In genomic region chr16:93884086-93884721, GRCm38 (mm10) we compare ENCODE assay signal across 8 mouse cellular contexts. TPM values are rescaled to one million over a fixed set of nuclear protein-coding genes. Genes with fewer than 3 reads are reported as not detected.
DNase-seq lines count a peak whose midpoint lies in the region; ATAC-seq and TF ChIP-seq lines count a peak whose summit lies in the region.

No protein-coding gene starts in this region.

- H3K9ac ChIP-seq in intestine, embryonic 14.5 days (ENCODE audit: low read length): peak overlapping the region; percentile 69
- peak overlapping the region; percentile 81 for H3K9ac ChIP-seq in lung, embryonic 16.5 days (ENCODE audit: low read length)
- peak overlapping the region; percentile 76 for H3K9ac ChIP-seq in stomach, embryonic 14.5 days (replicated peaks; ENCODE audit: low read depth, low read length)

- no peak overlapping the region for H3K27ac ChIP-seq in spleen, adult 2 months (ENCODE audit: insufficient read depth, low read length)
- peak overlapping the region; percentile 89 for H3K27ac ChIP-seq in forebrain, embryonic 10.5 days
- H3K27ac ChIP-seq in intestine, embryonic 14.5 days (ENCODE audit: low read depth): 0 out of 2 replicates have a peak overlapping the region, but pooled peaks have one; percentile 38
- peak overlapping the region; percentile 50 for H3K27ac ChIP-seq in lung, embryonic 16.5 days (ENCODE audit: low read length)
- peak overlapping the region; percentile 27; the same call in 1 of the 2 replicates for H3K27ac ChIP-seq in stomach, embryonic 14.5 days (ENCODE audit: low read length)

- TF ChIP-seq POLR2A in spleen, adult 2 months (IDR thresholded peaks at IDR 0.05; ENCODE audit: low read depth, low read length): no peak

- H3K4me1 ChIP-seq in spleen, adult 2 months (ENCODE audit: control insufficient read depth, insufficient read depth, insufficient read length): peaks cover 7% of the 10 kb centered on the region; the same call in 1 of the 2 replicates
- peaks cover 27% of the 10 kb centered on the region for H3K4me1 ChIP-seq in forebrain, embryonic 10.5 days
- H3K4me1 ChIP-seq in intestine, embryonic 14.5 days (replicated peaks; ENCODE audit: control insufficient read depth, insufficient read depth, low read length): peaks cover 4% of the 10 kb centered on the region
- peaks cover 14% of the 10 kb centered on the region for H3K4me1 ChIP-seq in lung, embryonic 16.5 days (replicated peaks; ENCODE audit: control insufficient read depth, insufficient read depth, low read length)
- H3K4me1 ChIP-seq in stomach, embryonic 14.5 days (ENCODE audit: control insufficient read depth, insufficient read depth, low read length): peaks cover 5% of the 10 kb centered on the region; the same call in 1 of the 2 replicates

- WGBS in spleen, adult 2 months: under 1% methylated on average over 43 of the region's 43 CpGs
- under 1% methylated on average over 43 of the region's 43 CpGs for WGBS in forebrain, embryonic 10.5 days
- WGBS in intestine, embryonic 14.5 days: under 1% methylated on average over 43 of the region's 43 CpGs
- WGBS in lung, embryonic 16.5 days: under 1% methylated on average over 43 of the region's 43 CpGs
- WGBS in stomach, embryonic 14.5 days: under 1% methylated on average over 41 of the region's 43 CpGs

- no peak for DNase-seq in spleen, adult 2 months (ENCODE audit: low read depth in 1 of 2, low spot score in 2 of 2)
- DNase-seq in spleen, postnatal 36 days (ENCODE audit: low spot score in 2 of 2): no peak
- peak; percentile 39 for DNase-seq in c-Kit-positive CD71-positive TER-119-positive erythroid progenitor cells, embryonic 14.5 days (ENCODE audit: low spot score)
- peak; percentile 50 for DNase-seq in forebrain, embryonic 10.5 days (ENCODE audit: extremely low spot score, low spot score)
- DNase-seq in intestine, embryonic 14.5 days (ENCODE audit: low spot score): peak; percentile 81
- DNase-seq in right cerebral cortex, adult 2 months (ENCODE audit: low spot score in 2 of 2): no peak

- H3K27me3 ChIP-seq in spleen, adult 2 months (ENCODE audit: control insufficient read depth, insufficient read depth, low read length): no peaks in the 10 kb centered on the region
- no peaks in the 10 kb centered on the region for H3K27me3 ChIP-seq in forebrain, embryonic 10.5 days (ENCODE audit: poor library complexity, severe bottlenecking)
- H3K27me3 ChIP-seq in intestine, embryonic 14.5 days (replicated peaks; ENCODE audit: control insufficient read depth, insufficient read depth, low read length): no peaks in the 10 kb centered on the region
- H3K27me3 ChIP-seq in lung, embryonic 16.5 days (ENCODE audit: control insufficient read depth, insufficient read depth, low read depth, low read length): no peaks in the 10 kb centered on the region
- no peaks in the 10 kb centered on the region for H3K27me3 ChIP-seq in stomach, embryonic 14.5 days (ENCODE audit: control insufficient read depth, insufficient read depth, low read length)

- no peak for TF ChIP-seq CTCF in spleen, adult 2 months (IDR thresholded peaks at IDR 0.05; ENCODE audit: extremely low read depth, insufficient read depth, insufficient read length, insufficient replicate concordance)

- no peaks in the 10 kb centered on the region for H3K36me3 ChIP-seq in spleen, adult 2 months (ENCODE audit: control insufficient read depth, insufficient read depth, low read length)
- H3K36me3 ChIP-seq in forebrain, embryonic 10.5 days (replicated peaks): peaks cover 37% of the 10 kb centered on the region
- peaks cover 20% of the 10 kb centered on the region for H3K36me3 ChIP-seq in intestine, embryonic 14.5 days (ENCODE audit: control insufficient read depth, insufficient read depth, low read length)
- H3K36me3 ChIP-seq in lung, embryonic 16.5 days (ENCODE audit: control insufficient read depth, insufficient read depth, low read length): peaks cover 10% of the 10 kb centered on the region; the same call in 1 of the 2 replicates
- peaks cover 10% of the 10 kb centered on the region; the same call in 1 of the 2 replicates for H3K36me3 ChIP-seq in stomach, embryonic 14.5 days (ENCODE audit: control insufficient read depth, insufficient read depth, low read length)

- H3K9me3 ChIP-seq in forebrain, embryonic 10.5 days: no peaks in the 10 kb centered on the region
- H3K9me3 ChIP-seq in intestine, embryonic 14.5 days (ENCODE audit: control insufficient read depth, low read length): no peaks in the 10 kb centered on the region
- no peaks in the 10 kb centered on the region for H3K9me3 ChIP-seq in lung, embryonic 16.5 days (ENCODE audit: control insufficient read depth, low read length)
- no peaks in the 10 kb centered on the region for H3K9me3 ChIP-seq in stomach, embryonic 14.5 days (ENCODE audit: control insufficient read depth, low read depth, low read length)

- ATAC-seq in intestine, embryonic 14.5 days (replicated peaks; ENCODE audit: low FRiP score, low TSS enrichment, low read depth): peak; percentile 72
- ATAC-seq in lung, embryonic 16.5 days (ENCODE audit: low read depth): peak; percentile 61; the same call in 1 of the 2 replicates
- ATAC-seq in stomach, embryonic 14.5 days (ENCODE audit: insufficient number of reproducible peaks, insufficient read depth, low FRiP score, low read depth): no peak

- peak overlapping the region; percentile 81 for H3K4me3 ChIP-seq in spleen, adult 2 months (ENCODE audit: extremely low read depth, insufficient read depth, insufficient read length)
- H3K4me3 ChIP-seq in forebrain, embryonic 10.5 days: peak overlapping the region; percentile 78
- peak overlapping the region; percentile 69 for H3K4me3 ChIP-seq in intestine, embryonic 14.5 days (ENCODE audit: low read depth, low read length)
- H3K4me3 ChIP-seq in lung, embryonic 16.5 days (ENCODE audit: low read length): peak overlapping the region; percentile 87
- H3K4me3 ChIP-seq in stomach, embryonic 14.5 days (ENCODE audit: low read depth, low read length): peak overlapping the region; percentile 88

- H3K4me2 ChIP-seq in intestine, embryonic 14.5 days (ENCODE audit: low read length): peak overlapping the region; percentile 69
- peak overlapping the region; percentile 89 for H3K4me2 ChIP-seq in lung, embryonic 16.5 days (ENCODE audit: low read depth, low read length)
- peak overlapping the region; percentile 78 for H3K4me2 ChIP-seq in stomach, embryonic 14.5 days (replicated peaks; ENCODE audit: low read depth, low read length)

RNA-seq across cellular contexts. Expression of gene Chaf1b, which starts 0.5 kb away (rescaled TPM):
- polyA plus RNA-seq in spleen, adult 2 months (2012; rRNA removed): 4.9 and 5.7 TPM in 2 replicates
- polyA plus RNA-seq in forebrain, embryonic 10.5 days (2016; fragmentation: Nextera tagmentation; extraction: Ambion mirVana): 154 and 157 TPM in 2 replicates
- polyA plus RNA-seq in intestine, embryonic 14.5 days (2014; fragmentation: Nextera tagmentation; extraction: Ambion mirVana): 81.4 and 88.8 TPM in 2 replicates
- polyA plus RNA-seq in lung, embryonic 16.5 days (2015; fragmentation: Nextera tagmentation; extraction: Ambion mirVana): 59.1 and 68.1 TPM in 2 replicates
- 73.5 and 80.0 TPM in 2 replicates for polyA plus RNA-seq in stomach, embryonic 14.5 days (2014; fragmentation: Nextera tagmentation; extraction: Ambion mirVana)

RNA-seq across cellular contexts. Expression of gene Morc3, which starts 52.3 kb away (rescaled TPM):
- 9.3 and 10.6 TPM in 2 replicates for polyA plus RNA-seq in spleen, adult 2 months (2012; rRNA removed)
- polyA plus RNA-seq in forebrain, embryonic 10.5 days (2016; fragmentation: Nextera tagmentation; extraction: Ambion mirVana): 28.4 and 32.4 TPM in 2 replicates
- 36.8 and 37.3 TPM in 2 replicates for polyA plus RNA-seq in intestine, embryonic 14.5 days (2014; fragmentation: Nextera tagmentation; extraction: Ambion mirVana)
- 34.8 and 35.5 TPM in 2 replicates for polyA plus RNA-seq in lung, embryonic 16.5 days (2015; fragmentation: Nextera tagmentation; extraction: Ambion mirVana)
- polyA plus RNA-seq in stomach, embryonic 14.5 days (2014; fragmentation: Nextera tagmentation; extraction: Ambion mirVana): 44.9 and 45.6 TPM in 2 replicates

Comparison
In these comparisons a context has a peak if more than half of its experiments do, and no peak if none do; other contexts are left out.
1. DNase-seq: peak in c-Kit-positive CD71-positive TER-119-positive erythroid progenitor cells, embryonic 14.5 days (single experiment), forebrain, embryonic 10.5 days (single experiment) and intestine, embryonic 14.5 days (single experiment); none in spleen, adult 2 months (0 of 2), spleen, postnatal 36 days (0 of 2) and right cerebral cortex, adult 2 months (0 of 2).
2. Peak in every context shown above with its lines, with median percentiles within 50 percentile points of each other: H3K4me3 ChIP-seq, H3K4me2 ChIP-seq and H3K9ac ChIP-seq.